Mouse (Mus musculus): Measurements from ENCODE around the gene Camkv. TPM values are rescaled to one million over a fixed set of nuclear protein-coding genes. Genes with fewer than 3 reads are reported as not detected.
A peak's percentile ranks its signal among the peaks of the same experiment; 100 is the strongest.

The Camkv gene
- total RNA-seq (2021): under 1 TPM in 1 of 2 experiments, not detected in 1; 0.22 TPM
- long read RNA-seq, experiment 1: 0 reads
- long read RNA-seq, experiment 2: 0 reads

DNA sequence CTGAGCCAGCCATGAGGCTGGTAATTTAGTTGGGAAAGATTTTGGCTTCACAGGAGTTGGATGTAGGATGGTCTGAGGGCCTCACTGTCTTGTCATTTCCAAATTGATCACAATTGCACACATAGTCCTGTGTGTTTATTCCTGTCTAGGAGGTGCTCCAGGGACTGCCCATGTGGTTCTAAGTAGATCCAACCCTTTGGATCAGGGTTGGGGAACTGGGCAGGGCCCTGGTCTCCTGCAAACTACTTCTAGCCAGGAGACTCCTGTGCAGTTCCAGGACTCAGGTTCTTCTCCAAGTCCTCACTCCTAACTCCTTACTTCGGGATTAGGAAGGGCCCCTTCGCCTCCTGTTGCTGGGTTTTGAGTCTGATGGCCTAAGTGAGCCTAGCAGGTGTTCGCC lies at the start of gene Camkv:
TSS of gene Camkv (plus strand) at position 301 of the 400 bp plus-strand sequence.
- intact Hi-C loops (cut with DNase I): no loop called here
- no peak for TF ChIP-seq CTCF (IDR thresholded peaks at IDR 0.05)
- DNase-seq: no peak
- peak within 1 kb of the TSS; percentile 67 for H3K4me3 ChIP-seq
- H3K27ac ChIP-seq: no peak within 1 kb of the TSS; the same call in 1 of the 2 replicates

DNA sequence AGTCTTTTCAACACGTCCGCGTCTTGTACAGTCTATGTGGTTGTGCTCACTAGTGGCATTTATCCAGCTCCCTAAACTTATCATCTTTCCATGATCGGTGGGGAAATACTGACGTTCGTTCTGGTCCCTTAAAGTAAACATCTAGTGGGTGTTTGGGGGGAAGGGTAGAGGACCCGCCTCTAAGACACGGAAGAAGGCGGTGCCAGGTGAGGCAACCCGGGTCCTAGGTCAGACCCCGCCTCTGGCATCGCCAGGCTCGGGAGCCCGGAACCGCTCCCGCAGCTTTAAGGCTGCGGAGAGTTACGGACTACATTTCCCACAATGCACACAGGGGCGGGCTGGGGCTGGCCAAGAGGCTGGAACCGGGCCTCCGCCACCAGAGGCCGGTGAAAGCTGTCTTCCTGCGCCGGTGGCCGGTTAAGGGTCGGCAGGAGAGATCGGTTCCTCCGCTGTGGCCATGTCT lies 47.6 kb upstream of the Camkv start, which contains the start of gene Mon1a:
TSS of gene Mon1a (plus strand) at position 348 of the 463 bp plus-strand sequence.
- no peak for TF ChIP-seq CTCF (IDR thresholded peaks at IDR 0.05)
- peak; percentile 94 for DNase-seq
- intact Hi-C loops (cut with DNase I): no loop called here
- peak within 1 kb of the TSS; percentile 96 for H3K27ac ChIP-seq
- peak within 1 kb of the TSS; percentile 90 for H3K4me3 ChIP-seq

DNA sequence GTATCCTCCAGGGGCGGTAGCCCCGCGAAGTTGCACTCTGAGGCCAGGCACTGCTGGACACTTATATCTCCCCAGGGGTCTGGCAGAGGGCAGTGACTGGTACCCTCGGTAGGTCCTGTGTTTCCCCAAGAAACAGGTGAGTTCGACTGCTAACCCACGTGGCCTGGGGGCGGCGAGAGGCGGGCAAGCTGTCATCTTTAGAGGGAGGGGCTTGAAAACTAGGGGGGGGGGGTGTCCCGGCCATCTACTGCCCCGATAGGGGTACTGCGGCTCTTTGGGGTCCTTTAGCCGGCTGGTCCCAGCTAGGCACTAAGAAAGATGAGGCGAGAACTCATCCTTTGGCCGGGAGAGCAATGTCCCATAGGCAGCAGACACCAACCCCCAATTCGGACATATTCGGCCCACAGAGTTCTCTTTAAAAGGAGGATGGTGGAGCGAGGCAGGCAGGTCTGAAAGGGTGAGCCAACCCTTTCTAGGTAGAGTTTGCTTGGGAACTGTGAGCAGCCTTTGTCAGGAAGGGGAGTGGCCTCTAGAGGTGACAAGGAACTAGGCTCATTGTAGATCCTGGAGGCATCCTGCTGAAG lies 47.1 kb upstream of the Camkv start:
- no peak for DNase-seq
- H3K4me3 ChIP-seq: peak overlapping the region; percentile 90
- intact Hi-C loops (cut with DNase I): no loop called here
- 0 out of 2 replicates have a peak, but pooled peaks have one; percentile 1 for TF ChIP-seq CTCF (IDR thresholded peaks at IDR 0.05)
- H3K27ac ChIP-seq: peak overlapping the region; percentile 96

GRCm38 (mm10) chr9:107890260-107890659 lies 45.2 kb upstream of the Camkv start:
- Histone ChIP-seq H3K4me3 (no peak overlapping the region), H3K27ac (no peak overlapping the region)
- intact Hi-C loops (cut with DNase I): no loop called here
- DNase-seq: no peak
- no peak for TF ChIP-seq CTCF (IDR thresholded peaks at IDR 0.05)

- no peak overlapping the region for H3K4me3 ChIP-seq
- intact Hi-C loops (cut with DNase I): no loop called here
- DNase-seq: no peak
- H3K27ac ChIP-seq: no peak overlapping the region
- TF ChIP-seq CTCF (IDR thresholded peaks at IDR 0.05): peak; percentile 53
These were observed 44.5 kb upstream of the Camkv start for GRCm38 (mm10) chr9:107891023-107891422.

DNA sequence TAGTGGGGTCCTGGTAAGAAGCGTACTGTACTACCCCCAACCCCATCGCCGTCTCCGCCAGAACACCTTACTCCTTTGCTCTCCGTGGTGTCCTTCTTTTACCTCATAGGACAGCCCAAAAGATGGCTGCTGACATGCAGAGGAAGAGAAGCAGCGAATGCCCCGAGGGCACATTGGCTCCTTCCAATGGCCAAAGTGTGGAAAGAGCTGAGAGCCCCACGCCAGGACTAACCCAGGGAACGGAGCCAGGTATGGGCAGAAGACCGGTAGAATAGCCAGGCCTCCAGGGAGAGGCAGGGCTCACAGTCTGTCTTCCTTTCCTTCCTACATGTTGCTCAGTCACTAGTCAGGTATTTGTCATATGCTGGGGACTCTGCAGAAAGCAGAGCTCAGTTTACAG lies 36.9 kb upstream of the Camkv start:
- Histone ChIP-seq H3K27ac (no peak overlapping the region), H3K4me3 (no peak overlapping the region)
- DNase-seq: no peak
- TF ChIP-seq CTCF (IDR thresholded peaks at IDR 0.05): no peak
- intact Hi-C loops (cut with DNase I): no loop called here

DNA sequence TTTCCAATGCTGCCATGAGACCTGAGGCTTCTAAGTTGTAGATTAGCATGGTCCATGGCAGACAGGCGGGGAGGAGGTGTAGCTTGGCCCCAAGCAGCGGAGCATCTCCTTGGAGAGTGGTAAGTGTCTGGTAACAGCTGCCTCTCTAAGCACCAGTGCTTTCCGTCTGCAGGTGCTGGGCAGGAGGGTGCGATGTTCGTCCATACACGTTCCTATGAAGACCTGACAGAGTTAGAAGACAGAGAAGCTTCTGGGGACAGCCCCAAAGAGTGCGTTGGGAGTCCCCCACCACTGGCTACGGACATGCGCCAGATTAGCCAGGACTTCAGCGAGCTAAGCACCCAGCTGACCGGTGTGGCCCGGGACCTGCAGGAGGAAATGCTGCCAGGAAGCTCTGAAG lies 35.6 kb upstream of the Camkv start:
- TF ChIP-seq CTCF (IDR thresholded peaks at IDR 0.05): no peak
- DNase-seq: no peak
- intact Hi-C loops (cut with DNase I): loop anchor here (5.0 kb wide), 3 partner anchors 47 to 152 kb away; partner anchors contain the start of gene Amigo3
- Histone ChIP-seq H3K4me3 (no peak overlapping the region), H3K27ac (no peak overlapping the region)

DNA sequence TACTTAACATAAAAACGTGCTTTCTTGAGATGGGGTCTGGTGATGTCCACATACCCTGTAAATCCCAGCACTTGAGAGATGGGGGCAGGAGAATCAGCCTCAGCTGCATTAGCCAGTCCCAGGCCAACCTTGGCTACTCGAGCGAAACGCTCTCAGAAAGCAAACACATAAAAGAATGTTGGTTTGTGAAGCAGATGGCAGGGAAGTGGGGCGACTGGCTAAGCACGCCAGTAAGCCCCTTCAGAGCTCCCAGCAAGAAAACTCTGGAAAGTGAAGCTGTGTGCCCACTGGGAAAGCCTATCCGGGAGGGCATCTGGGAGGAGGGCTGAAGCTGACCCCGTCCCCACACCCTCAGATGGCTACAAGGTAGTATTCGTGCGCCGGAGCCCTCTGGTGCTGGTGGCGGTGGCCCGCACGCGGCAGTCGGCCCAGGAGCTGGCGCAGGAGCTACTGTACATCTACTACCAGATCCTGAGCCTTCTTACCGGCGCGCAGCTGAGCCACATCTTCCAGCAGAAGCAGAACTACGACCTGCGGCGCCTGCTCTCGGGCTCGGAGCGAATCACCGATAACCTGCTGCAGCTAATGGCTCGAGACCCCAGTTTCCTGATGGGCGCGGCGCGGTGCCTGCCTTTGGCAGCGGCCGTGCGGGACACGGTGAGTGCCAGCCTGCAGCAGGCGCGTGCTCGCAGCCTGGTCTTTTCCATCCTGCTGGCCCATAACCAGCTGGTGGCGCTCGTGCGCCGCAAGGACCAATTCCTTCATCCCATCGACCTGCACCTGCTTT lies 34.4 kb upstream of the Camkv start:
- intact Hi-C loops (cut with DNase I): loop anchor here (5.0 kb wide), 3 partner anchors 46 to 151 kb away; partner anchors contain the start of gene Amigo3
- DNase-seq: peak; percentile 62
- TF ChIP-seq CTCF (IDR thresholded peaks at IDR 0.05): peak; percentile 61
- H3K4me3 ChIP-seq: no peak overlapping the region
- no peak overlapping the region for H3K27ac ChIP-seq

GRCm38 (mm10) chr9:107901627-107901914 lies 33.9 kb upstream of the Camkv start:
- no peak overlapping the region for H3K27ac ChIP-seq
- intact Hi-C loops (cut with DNase I): loop anchor here (5.0 kb wide), 3 partner anchors 46 to 151 kb away; partner anchors contain the start of gene Amigo3
- DNase-seq: no peak
- no peak overlapping the region for H3K4me3 ChIP-seq
- no peak for TF ChIP-seq CTCF (IDR thresholded peaks at IDR 0.05)

GRCm38 (mm10) chr9:107904726-107905125 lies 30.7 kb upstream of the Camkv start:
- Histone ChIP-seq H3K4me3 (peak overlapping the region; percentile 11; the same call in 1 of the 2 replicates), H3K27ac (peak overlapping the region; percentile 12; the same call in 1 of the 2 replicates)
- intact Hi-C loops (cut with DNase I): loop anchor here (1.0 to 5.0 kb wide), 5 partner anchors 43 to 164 kb away; partner anchors contain the start of gene Amigo3
- peak; percentile 96 for TF ChIP-seq CTCF (IDR thresholded peaks at IDR 0.05)
- peak; percentile 87 for DNase-seq

DNA sequence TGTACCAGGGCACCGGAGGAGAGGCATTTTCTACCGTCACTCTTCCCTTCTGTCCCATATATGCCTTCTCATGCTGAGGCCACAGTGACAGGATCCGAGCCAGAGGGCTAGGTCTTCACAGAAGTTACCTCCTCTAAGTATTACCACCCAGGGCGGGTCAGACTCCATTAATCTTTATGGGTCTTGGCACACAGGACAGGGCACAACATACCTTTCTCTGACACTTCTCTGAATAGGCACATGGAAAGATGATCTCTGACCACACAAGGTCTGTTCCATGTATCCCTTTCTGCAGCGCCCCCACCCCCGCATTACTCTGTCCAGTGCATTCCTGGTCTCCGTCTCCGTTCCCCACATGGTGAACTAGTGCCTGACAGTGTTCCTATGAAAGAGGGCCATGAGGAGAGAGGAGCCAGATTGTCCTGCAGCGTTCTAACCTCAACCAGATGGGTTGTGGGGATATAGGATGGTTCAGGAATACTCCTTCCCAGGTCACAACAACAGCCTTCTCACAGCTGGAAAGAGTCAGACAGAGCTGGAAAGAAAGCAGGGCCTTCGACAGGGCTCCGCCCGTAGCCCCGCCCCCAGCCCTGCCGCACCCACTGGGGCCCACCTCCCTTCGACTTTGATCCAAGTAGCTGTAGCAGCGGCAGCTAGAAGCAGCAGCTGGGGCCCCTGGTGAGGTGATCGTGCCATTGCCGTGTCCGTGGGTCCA lies 29.1 kb upstream of the Camkv start, which contains the start of gene Mst1r:
TSS of gene Mst1r (plus strand) at position 622 of the 715 bp plus-strand sequence.
- Histone ChIP-seq H3K27ac (peak within 1 kb of the TSS; percentile 79), H3K4me3 (peak within 1 kb of the TSS; percentile 74)
- peak; percentile 89 for DNase-seq
- no peak for TF ChIP-seq CTCF (IDR thresholded peaks at IDR 0.05)
- intact Hi-C loops (cut with DNase I): no loop called here

Data from gastrocnemius, adult 2 months (tissue).